Mouse (Mus musculus): ENCODE results near the gene Laptm4a. TPM values are rescaled to one million over a fixed set of nuclear protein-coding genes. Genes with fewer than 3 reads are reported as not detected.
A peak's percentile ranks its signal among the peaks of the same experiment; 100 is the strongest.

Gene Laptm4a
- 491 TPM for polyA plus RNA-seq (2012; fragmentation: generic; extraction: Trizol)

GRCm38 (mm10) chr12:8921394-8922368, at the start of gene Laptm4a:
Laptm4a (plus strand) TSS chr12:8921664.
- H3K79me2 ChIP-seq (ENCODE audit: control insufficient read depth, insufficient read depth), result peaks cover 47% of the 10 kb centered on the region
- peaks cover 17% of the 10 kb centered on the region for H3K36me3 ChIP-seq (ENCODE audit: control insufficient read depth, insufficient read depth)
- no peaks in the 10 kb centered on the region for H3K27me3 ChIP-seq (ENCODE audit: control insufficient read depth, insufficient read depth, insufficient read length)
- H3K4me2 ChIP-seq (ENCODE audit: low read depth), result peak within 1 kb of the TSS; percentile 94
- TF ChIP-seq SRF (IDR thresholded peaks at IDR 0.05; ENCODE audit: control insufficient read depth, insufficient read length, low read depth) (no peak), TCF3 (IDR thresholded peaks at IDR 0.05; ENCODE audit: insufficient read length, low read depth) (no peak), TCF12 (IDR thresholded peaks at IDR 0.05; ENCODE audit: insufficient read depth, poor library complexity, severe bottlenecking) (no peak), CEBPB (IDR thresholded peaks at IDR 0.05; ENCODE audit: insufficient read depth, poor library complexity, severe bottlenecking) (no peak), MYOD1 (IDR thresholded peaks at IDR 0.05; ENCODE audit: control insufficient read depth in 1 of 3, insufficient read length in 2 of 3, low read depth in 2 of 3) (no peak), MAX (IDR thresholded peaks at IDR 0.05; ENCODE audit: low read depth) (peak; percentile 2), E2F4 (IDR thresholded peaks at IDR 0.05; ENCODE audit: insufficient read depth) (no peak), POLR2A (IDR thresholded peaks at IDR 0.05; ENCODE audit: insufficient read length, low read depth) (peak; percentile 80), USF1 (IDR thresholded peaks at IDR 0.05; ENCODE audit: low read depth) (peak; percentile 93), POLR2AphosphoS2 (IDR thresholded peaks at IDR 0.05; ENCODE audit: insufficient read length, low read depth) (peak; percentile 81), REST (IDR thresholded peaks at IDR 0.05; ENCODE audit: insufficient read depth, insufficient read length) (no peak), MYOG (IDR thresholded peaks at IDR 0.05; ENCODE audit: control insufficient read depth in 1 of 3, insufficient read depth in 1 of 3, insufficient read length in 2 of 3, low read depth in 2 of 3) (peak in 1 of 3 experiments; percentile 41)
- peak within 1 kb of the TSS; percentile 98 for H3K4me3 ChIP-seq
- H3ac ChIP-seq (ENCODE audit: control insufficient read depth, insufficient read length), result peak within 1 kb of the TSS; percentile 99

DNA sequence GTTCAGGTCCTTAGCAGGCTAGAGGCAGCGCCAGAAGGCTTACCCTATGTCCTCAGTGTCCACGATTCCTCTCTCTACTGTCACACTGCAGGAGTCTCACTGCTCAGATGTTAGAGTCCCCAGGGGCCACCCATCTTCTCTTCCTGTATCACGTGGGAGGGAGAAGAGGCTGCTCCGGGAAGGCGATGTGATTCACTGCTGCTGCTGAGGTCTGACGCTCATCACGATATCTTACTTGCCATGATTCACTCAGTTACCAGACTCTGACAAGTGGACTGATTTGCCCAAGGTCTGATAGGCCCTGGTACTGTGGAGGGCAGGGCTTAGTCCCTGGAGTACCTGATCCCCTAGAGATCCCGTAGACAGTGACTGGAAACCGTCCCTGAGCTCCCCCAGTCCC, 45.9 kb upstream of the Laptm4a start:
- no peak overlapping the region for H3ac ChIP-seq (ENCODE audit: control insufficient read depth, insufficient read length)
- TF ChIP-seq MYOD1 (IDR thresholded peaks at IDR 0.05; ENCODE audit: control insufficient read depth in 1 of 3, insufficient read length in 2 of 3, low read depth in 2 of 3), result no peak
- TF ChIP-seq USF1 (IDR thresholded peaks at IDR 0.05; ENCODE audit: low read depth), result peak; percentile 87
- no peak overlapping the region for H3K4me3 ChIP-seq
- no peaks in the 10 kb centered on the region for H3K36me3 ChIP-seq (ENCODE audit: control insufficient read depth, insufficient read depth)
- H3K27me3 ChIP-seq (ENCODE audit: control insufficient read depth, insufficient read depth, insufficient read length), result no peaks in the 10 kb centered on the region
- no peaks in the 10 kb centered on the region for H3K79me2 ChIP-seq (ENCODE audit: control insufficient read depth, insufficient read depth)
- H3K4me2 ChIP-seq (ENCODE audit: low read depth), result peak overlapping the region; percentile 7

GRCm38 (mm10) chr12:8876865-8877264, 44.6 kb upstream of the Laptm4a start:
- no peaks in the 10 kb centered on the region for H3K27me3 ChIP-seq (ENCODE audit: control insufficient read depth, insufficient read depth, insufficient read length)
- TF ChIP-seq USF1 (IDR thresholded peaks at IDR 0.05; ENCODE audit: low read depth) (no peak), REST (IDR thresholded peaks at IDR 0.05; ENCODE audit: insufficient read depth, insufficient read length) (no peak), CEBPB (IDR thresholded peaks at IDR 0.05; ENCODE audit: insufficient read depth, poor library complexity, severe bottlenecking) (no peak), TCF12 (IDR thresholded peaks at IDR 0.05; ENCODE audit: insufficient read depth, poor library complexity, severe bottlenecking) (no peak), POLR2A (IDR thresholded peaks at IDR 0.05; ENCODE audit: insufficient read length, low read depth) (no peak), MYOG (IDR thresholded peaks at IDR 0.05; ENCODE audit: control insufficient read depth in 1 of 3, insufficient read depth in 1 of 3, insufficient read length in 2 of 3, low read depth in 2 of 3) (no peak), E2F4 (IDR thresholded peaks at IDR 0.05; ENCODE audit: insufficient read depth) (no peak), MYOD1 (IDR thresholded peaks at IDR 0.05; ENCODE audit: control insufficient read depth in 1 of 3, insufficient read length in 2 of 3, low read depth in 2 of 3) (no peak), MAX (IDR thresholded peaks at IDR 0.05; ENCODE audit: low read depth) (no peak), SRF (IDR thresholded peaks at IDR 0.05; ENCODE audit: control insufficient read depth, insufficient read length, low read depth) (no peak), TCF3 (IDR thresholded peaks at IDR 0.05; ENCODE audit: insufficient read length, low read depth) (no peak), POLR2AphosphoS2 (IDR thresholded peaks at IDR 0.05; ENCODE audit: insufficient read length, low read depth) (no peak)
- no peak overlapping the region for H3K4me2 ChIP-seq (ENCODE audit: low read depth)
- H3K36me3 ChIP-seq (ENCODE audit: control insufficient read depth, insufficient read depth), result no peaks in the 10 kb centered on the region
- H3K79me2 ChIP-seq (ENCODE audit: control insufficient read depth, insufficient read depth), result no peaks in the 10 kb centered on the region
- H3ac ChIP-seq (ENCODE audit: control insufficient read depth, insufficient read length), result no peak overlapping the region
- H3K4me3 ChIP-seq, result no peak overlapping the region

DNA sequence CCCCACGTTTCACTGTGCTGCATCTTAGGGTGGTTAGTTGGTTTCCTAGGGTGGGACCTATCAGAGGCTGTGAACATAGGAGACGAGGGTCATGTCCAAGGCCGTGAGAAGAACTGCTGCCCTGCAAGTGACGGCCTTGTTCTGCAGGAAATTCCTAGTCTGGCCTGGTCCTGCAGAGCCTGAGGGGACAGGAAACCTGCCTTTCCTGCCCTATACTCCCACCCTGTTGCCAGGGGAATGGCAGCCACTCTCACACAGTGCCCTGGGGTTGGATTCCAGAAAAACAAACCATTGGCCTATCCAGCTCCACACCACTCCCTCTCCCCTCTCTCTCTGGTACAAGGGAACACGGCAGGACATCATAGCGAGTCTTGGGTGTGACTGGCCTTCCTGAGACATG, 44.1 kb upstream of the Laptm4a start:
- H3K4me3 ChIP-seq, result no peak overlapping the region
- no peaks in the 10 kb centered on the region for H3K79me2 ChIP-seq (ENCODE audit: control insufficient read depth, insufficient read depth)
- no peaks in the 10 kb centered on the region for H3K27me3 ChIP-seq (ENCODE audit: control insufficient read depth, insufficient read depth, insufficient read length)

More for the DNA sequence above, 44.1 kb upstream of the Laptm4a start:
- H3K4me2 ChIP-seq (ENCODE audit: low read depth), result no peak overlapping the region
- TF ChIP-seq CEBPB (IDR thresholded peaks at IDR 0.05; ENCODE audit: insufficient read depth, poor library complexity, severe bottlenecking), result no peak
- TF ChIP-seq SRF (IDR thresholded peaks at IDR 0.05; ENCODE audit: control insufficient read depth, insufficient read length, low read depth), result no peak
- no peak for TF ChIP-seq USF1 (IDR thresholded peaks at IDR 0.05; ENCODE audit: low read depth)
- TF ChIP-seq MYOG (IDR thresholded peaks at IDR 0.05; ENCODE audit: control insufficient read depth in 1 of 3, insufficient read depth in 1 of 3, insufficient read length in 2 of 3, low read depth in 2 of 3), result no peak
- TF ChIP-seq E2F4 (IDR thresholded peaks at IDR 0.05; ENCODE audit: insufficient read depth), result no peak
- no peak for TF ChIP-seq POLR2AphosphoS2 (IDR thresholded peaks at IDR 0.05; ENCODE audit: insufficient read length, low read depth)
- no peak for TF ChIP-seq TCF12 (IDR thresholded peaks at IDR 0.05; ENCODE audit: insufficient read depth, poor library complexity, severe bottlenecking)
- no peak for TF ChIP-seq REST (IDR thresholded peaks at IDR 0.05; ENCODE audit: insufficient read depth, insufficient read length)
- no peak for TF ChIP-seq POLR2A (IDR thresholded peaks at IDR 0.05; ENCODE audit: insufficient read length, low read depth)
- no peak for TF ChIP-seq MAX (IDR thresholded peaks at IDR 0.05; ENCODE audit: low read depth)
- no peaks in the 10 kb centered on the region for H3K36me3 ChIP-seq (ENCODE audit: control insufficient read depth, insufficient read depth)
- H3ac ChIP-seq (ENCODE audit: control insufficient read depth, insufficient read length), result no peak overlapping the region
